Mouse (Mus musculus) left cerebral cortex, postnatal 14 days (tissue): Measurements from ENCODE around the gene Smpx. TPM values are rescaled to one million over a fixed set of nuclear protein-coding genes. Genes with fewer than 3 reads are reported as not detected.

Source experiments
- DNase-seq, 2 experiments: peaks; one replicate each; pipeline ENCODE4 v3.0.0; 2021 to 2022; ENCODE audit warnings: low spot score in 2 of 2, mixed read lengths in 1 of 2
- intact Hi-C: fragments of 180-260 bp; cut with DNase I; formaldehyde crosslinking; loops from one replicate; pipeline ENCODE4 v1.15.1; 2025
- total RNA-seq, 2 experiments: library from RNA; stranded (reverse); gene quantifications; 2 replicates each; pipeline ENCODE4 v1.2.3; 2021

Smpx gene
- total RNA-seq, 2 experiments from 2014 or later = not detected

- DNase-seq = no peak
- intact Hi-C loops = no loop called here
Measured at GRCm38 (mm10) chrX:157801669-157802068, 103.0 kb downstream of the Smpx start.

Other genes with a start within 250 kb of the Smpx start
- gene Sms, start 206.6 kb upstream of the Smpx start, total RNA-seq = 10 to 100 TPM; 69.9 to 72.2 TPM
- under 1 TPM in 1 of 2 experiments, not detected in 1; 0.38 TPM for gene Yy2, start 129.9 kb upstream of the Smpx start, total RNA-seq
- 10 to 100 TPM; 28.1 to 30.1 TPM for gene Mbtps2, start 100.2 kb upstream of the Smpx start, total RNA-seq
- not detected for gene Klhl34, start 119.5 kb downstream of the Smpx start, total RNA-seq